26 mouse cellular contexts compared by ENCODE assay signal in genomic region chr17:42374881-42375280, GRCm38 (mm10). TPM values are rescaled to one million over a fixed set of nuclear protein-coding genes. Genes with fewer than 3 reads are reported as not detected.
"Had no signal": no experiment of that assay in that cellular context is flagged by ENCODE, and none has a peak within 500 bp of the region (broad histone marks: within the 10 kb centered on the region; RNA-seq: fewer than 3 reads in every experiment).

No protein-coding gene starts in this region.

- H3K27ac ChIP-seq: heart, adult 2 months; heart, embryonic 13.5 days; heart, embryonic 15.5 days; hindbrain, embryonic 13.5 days; hindbrain, embryonic 15.5 days; hindbrain, postnatal 0 days; kidney, embryonic 15.5 days; kidney, postnatal 0 days; limb, embryonic 13.5 days; limb, embryonic 15.5 days; liver, embryonic 12.5 days; liver, embryonic 14.5 days had no signal

- DNase-seq: gastrocnemius, postnatal 14 days; gastrocnemius, postnatal 36 days; heart, adult 11 months; heart, adult 2 months; heart, postnatal 14 days; heart, postnatal 36 days; kidney, adult 11 months; kidney, adult 2 months; kidney, adult 9 months; kidney, postnatal 14 days; kidney, postnatal 36 days; left cerebral cortex, postnatal 4 days had no signal

- H3K4me3 ChIP-seq: heart, adult 2 months; heart, embryonic 13.5 days; heart, embryonic 15.5 days; hindbrain, embryonic 13.5 days; hindbrain, embryonic 15.5 days; kidney, embryonic 15.5 days; limb, embryonic 13.5 days; limb, embryonic 15.5 days; liver, embryonic 12.5 days had no signal

RNA-seq across cellular contexts. Expression of gene Ptchd4, which starts 59.1 kb away (rescaled TPM):
- total RNA-seq: gastrocnemius, adult 18-20 months; heart, adult 2 months; heart, postnatal 36 days; hematopoietic stem cell, adult 5-6 weeks; liver, adult 2 months had no signal
